Mouse (Mus musculus) stomach, postnatal 0 days (tissue): ENCODE measurements around the gene Krtap5-3. TPM values are rescaled to one million over a fixed set of nuclear protein-coding genes. Genes with fewer than 3 reads are reported as not detected.

Experiments
- ATAC-seq: fragments of 200-750 bp; cut with Nextera tagmentation; 2 replicates; pipeline ENCODE4 v1.8.0; 2017; ENCODE audit not compliant: low FRiP score, low TSS enrichment
- DNase-seq: peaks from one replicate; pipeline ENCODE4 v3.0.0-alpha.2; 2016; ENCODE audit warnings: low spot score
- H3K27ac ChIP-seq: fragments of 300-500 bp; sonication (generic); replicated peaks from 2 replicates; pipeline ENCODE4 v1.5.1; 2014; ENCODE audit warnings: mild to moderate bottlenecking, control low read depth
- H3K27me3 ChIP-seq: fragments of 300-500 bp; sonication (generic); 2 replicates; pipeline ENCODE4 v1.6.1; 2014; ENCODE audit warnings: low read length; ENCODE audit not compliant: control insufficient read depth, insufficient read depth
- H3K36me3 ChIP-seq: fragments of 300-500 bp; sonication (generic); 2 replicates; pipeline ENCODE4 v1.6.1; 2014; ENCODE audit warnings: low read length, mixed read lengths; ENCODE audit not compliant: control insufficient read depth, insufficient read depth
- H3K4me1 ChIP-seq: fragments of 300-500 bp; sonication (generic); replicated peaks from 2 replicates; pipeline ENCODE4 v1.6.1; 2014; ENCODE audit warnings: antibody characterized with exemption; ENCODE audit not compliant: control insufficient read depth, insufficient read depth
- H3K4me2 ChIP-seq: fragments of 300-500 bp; sonication (generic); replicated peaks from 2 replicates; pipeline ENCODE4 v1.6.1; 2014; ENCODE audit warnings: low read depth, mild to moderate bottlenecking, control low read depth, moderate library complexity
- H3K4me3 ChIP-seq: fragments of 300-500 bp; sonication (generic); 2 replicates; pipeline ENCODE4 v1.5.1; 2014; ENCODE audit warnings: low read depth, low read length, control low read depth
- H3K9ac ChIP-seq: fragments of 300-500 bp; sonication (generic); 2 replicates; pipeline ENCODE4 v1.6.1; 2014; ENCODE audit warnings: mild to moderate bottlenecking, low read length, control low read depth, mixed read lengths
- H3K9me3 ChIP-seq: fragments of 300-500 bp; sonication (generic); 2 replicates; pipeline ENCODE4 v1.6.1; 2016; ENCODE audit warnings: low read length; ENCODE audit not compliant: control insufficient read depth
- CTCF ChIP-seq: IDR thresholded peaks from 2 replicates; pipeline ENCODE4 v1.5.1; 2016; ENCODE audit warnings: antibody characterized with exemption, low read depth, mild to moderate bottlenecking, moderate library complexity
- EP300 ChIP-seq: optimal IDR thresholded peaks from 2 replicates; pipeline ENCODE3; 2016; ENCODE audit warnings: antibody characterized with exemption
- WGBS: fragments of 180-500 bp; shearing (Covaris S2); extraction: QIAGEN DNeasy Blood & Tissue Kit; methylation state at CpG from one replicate; pipeline ENCODE4 v1.1.7; 2014; 5-methylcytosine and 5-hydroxymethylcytosine counted together
- polyA plus RNA-seq: library from polyadenylated mRNA; unstranded; fragments of >200 nt; fragmentation: Nextera tagmentation; extraction: Ambion mirVana; gene quantifications from 2 replicates; pipeline ENCODE4 v1.2.1, GENCODE M21; 2015

Krtap5-3 gene
- polyA plus RNA-seq, 1 experiment from 2014 or later: not detected

- Histone ChIP-seq H3K9ac (no peak overlapping the region), H3K27me3 (no peaks in the 10 kb centered on the region), H3K4me1 (no peaks in the 10 kb centered on the region), H3K9me3 (0 out of 2 replicates have a peak, but pooled peaks cover 3% of the 10 kb centered on the region), H3K36me3 (no peaks in the 10 kb centered on the region), H3K4me3 (no peak overlapping the region), H3K27ac (no peak overlapping the region), H3K4me2 (no peak overlapping the region)
- ATAC-seq (no peak), DNase-seq (no peak)
- no peak for TF ChIP-seq CTCF
- 10% methylated on average over 1 of the region's 1 CpGs for whole genome bisulfite sequencing
Measured at GRCm38 (mm10) chr7:142231540-142231939, 30.4 kb downstream of the Krtap5-3 start.

GRCm38 (mm10) chr7:142240978-142241377 lies 39.8 kb downstream of the Krtap5-3 start, which contains the start of gene Gm40460:
Gene Gm40460, minus strand, starts transcription at chr7:142241078.
- Histone ChIP-seq H3K9me3 (no peaks in the 10 kb centered on the region), H3K36me3 (no peaks in the 10 kb centered on the region), H3K9ac (no peak within 1 kb of the TSS), H3K4me1 (no peaks in the 10 kb centered on the region), H3K27ac (no peak within 1 kb of the TSS), H3K27me3 (no peaks in the 10 kb centered on the region), H3K4me2 (no peak within 1 kb of the TSS), H3K4me3 (no peak within 1 kb of the TSS)
- DNase-seq (no peak), ATAC-seq (no peak)
- WGBS: 30% methylated on average over 2 of the region's 2 CpGs
- no peak for TF ChIP-seq CTCF
- TF ChIP-seq EP300: no peak

- H3K9me3 ChIP-seq: no peaks in the 10 kb centered on the region
- no peaks in the 10 kb centered on the region for H3K27me3 ChIP-seq
- no peaks in the 10 kb centered on the region for H3K36me3 ChIP-seq
- H3K4me1 ChIP-seq: no peaks in the 10 kb centered on the region
- DNase-seq (peak; percentile 61), ATAC-seq (no peak)
- 0% methylated on average over 1 of the region's 1 CpGs for WGBS
- H3K9ac ChIP-seq: no peak overlapping the region
- no peak overlapping the region for H3K27ac ChIP-seq
- TF ChIP-seq CTCF (peak; percentile 77), EP300 (no peak)
- no peak overlapping the region for H3K4me3 ChIP-seq
- H3K4me2 ChIP-seq: no peak overlapping the region
Measured at GRCm38 (mm10) chr7:142249824-142250223, 48.7 kb downstream of the Krtap5-3 start.

Other genes starting within 250 kb of the Krtap5-3 start
- 61.5 and 65.8 TPM in 2 replicates for gene Mob2, start 140.3 kb upstream of the Krtap5-3 start, polyA plus RNA-seq
- gene Dusp8, start 105.5 kb upstream of the Krtap5-3 start, polyA plus RNA-seq: 3.6 and 5.6 TPM in 2 replicates
- gene Gm45618, start 80.6 kb upstream of the Krtap5-3 start, polyA plus RNA-seq: not detected in 2 replicates
- not detected in 2 replicates for gene Gm39115, start 65.3 kb upstream of the Krtap5-3 start, polyA plus RNA-seq
- gene Gm45337, start 56.8 kb upstream of the Krtap5-3 start, polyA plus RNA-seq: not detected in 2 replicates
- gene Gm29735, start 44.3 kb upstream of the Krtap5-3 start, polyA plus RNA-seq: not detected in 2 replicates
- not detected in 2 replicates for gene Gm4553, start 35.6 kb upstream of the Krtap5-3 start, polyA plus RNA-seq
- not detected in 2 replicates for gene Krtap5-2, start 25.4 kb upstream of the Krtap5-3 start, polyA plus RNA-seq
- gene Gm10153, start 11.0 kb upstream of the Krtap5-3 start, polyA plus RNA-seq: not detected in 2 replicates
- not detected in 2 replicates for gene Gm7579, start 10.5 kb downstream of the Krtap5-3 start, polyA plus RNA-seq
- gene Krtap5-5, start 28.6 kb downstream of the Krtap5-3 start, polyA plus RNA-seq: not detected in 2 replicates
- not detected in 2 replicates for gene Gm40460, start 39.7 kb downstream of the Krtap5-3 start, polyA plus RNA-seq
- gene Gm2431, start 57.0 kb downstream of the Krtap5-3 start, polyA plus RNA-seq: not detected in 2 replicates
- not detected in 2 replicates for gene Gm4559, start 73.0 kb downstream of the Krtap5-3 start, polyA plus RNA-seq
- not detected in 2 replicates for gene Krtap5-1, start 95.8 kb downstream of the Krtap5-3 start, polyA plus RNA-seq
- gene Krtap5-4, start 102.2 kb downstream of the Krtap5-3 start, polyA plus RNA-seq: not detected in 2 replicates
- 9.9 and 12.0 TPM in 2 replicates for gene Ifitm10, start 172.4 kb downstream of the Krtap5-3 start, polyA plus RNA-seq
- gene Gm49369, start 181.3 kb downstream of the Krtap5-3 start, polyA plus RNA-seq: 0.80 and 0.81 TPM in 2 replicates
- 798 and 841 TPM in 2 replicates for gene Ctsd, start 186.7 kb downstream of the Krtap5-3 start, polyA plus RNA-seq
- 70.7 and 78.9 TPM in 2 replicates for gene Syt8, start 233.5 kb downstream of the Krtap5-3 start, polyA plus RNA-seq
- gene Tnni2, start 240.4 kb downstream of the Krtap5-3 start, polyA plus RNA-seq: 19.1 and 19.6 TPM in 2 replicates